13 mouse cellular contexts compared by ENCODE assay signal in genomic region chr8:109436056-109436455, GRCm38 (mm10). TPM values are rescaled to one million over a fixed set of nuclear protein-coding genes. Genes with fewer than 3 reads are reported as not detected.
DNase-seq lines count a peak whose midpoint lies in the region; ATAC-seq and TF ChIP-seq lines count a peak whose summit lies in the region.
"Had no signal": no experiment of that assay in that cellular context is flagged by ENCODE, and none has a peak within 500 bp of the region (broad histone marks: within the 10 kb centered on the region; RNA-seq: fewer than 3 reads in every experiment).

No protein-coding gene starts in this region.

- H3K9me3 ChIP-seq in lung, postnatal 0 days (ENCODE audit: low read length) = no peaks in the 10 kb centered on the region
- no peaks in the 10 kb centered on the region for H3K9me3 ChIP-seq in forebrain, embryonic 14.5 days (replicated peaks; ENCODE audit: control insufficient read depth, low read length)
- H3K9me3 ChIP-seq in hindbrain, postnatal 0 days (ENCODE audit: low read length) = no peaks in the 10 kb centered on the region
- H3K9me3 ChIP-seq in neural tube, embryonic 14.5 days (ENCODE audit: control insufficient read depth, low read length) = no peaks in the 10 kb centered on the region

- DNase-seq in lung, postnatal 0 days (ENCODE audit: low spot score) = no peak
- no peak for DNase-seq in lung, postnatal 36 days
- no peak for DNase-seq in forebrain, embryonic 14.5 days (ENCODE audit: low spot score)
- no peak for DNase-seq in hindbrain, postnatal 0 days (ENCODE audit: low spot score)
- DNase-seq in embryo, embryonic 10.5 days (ENCODE audit: low spot score) = no peak
- no peak for DNase-seq in gastrocnemius, postnatal 36 days
- DNase-seq: adrenal gland, adult 8-10 months; cerebellum, postnatal 36 days; gastrocnemius, postnatal 10 days; kidney, adult 18-20 months; thymus, postnatal 36 days had no signal

- H3K4me3 ChIP-seq in lung, postnatal 0 days (ENCODE audit: low read depth, low read length) = no peak overlapping the region
- no peak overlapping the region for H3K4me3 ChIP-seq in forebrain, embryonic 14.5 days (ENCODE audit: low read depth, low read length)
- no peak overlapping the region for H3K4me3 ChIP-seq in hindbrain, postnatal 0 days (ENCODE audit: low read length)
- H3K4me3 ChIP-seq in neural tube, embryonic 14.5 days (ENCODE audit: low read depth, low read length) = no peak overlapping the region

- peak overlapping the region; percentile 43; the same call in 1 of the 2 replicates for H3K4me2 ChIP-seq in lung, postnatal 0 days (replicated peaks; ENCODE audit: low read depth, low read length)
- H3K4me2 ChIP-seq in forebrain, embryonic 14.5 days (ENCODE audit: low read length) = no peak overlapping the region
- peak overlapping the region; percentile 62; the same call in 1 of the 2 replicates for H3K4me2 ChIP-seq in hindbrain, postnatal 0 days (ENCODE audit: low read depth, low read length)
- H3K4me2 ChIP-seq in neural tube, embryonic 14.5 days (ENCODE audit: low read depth, low read length) = peak overlapping the region; percentile 46; the same call in 1 of the 2 replicates

- no peaks in the 10 kb centered on the region for H3K4me1 ChIP-seq in lung, postnatal 0 days (ENCODE audit: insufficient read depth, low read depth, low read length)
- H3K4me1 ChIP-seq in forebrain, embryonic 14.5 days (ENCODE audit: control insufficient read depth, insufficient read depth, low read length) = peaks cover 5% of the 10 kb centered on the region; the same call in 1 of the 2 replicates
- H3K4me1 ChIP-seq in hindbrain, postnatal 0 days (ENCODE audit: insufficient read depth, low read length) = no peaks in the 10 kb centered on the region
- peaks cover 6% of the 10 kb centered on the region; the same call in 1 of the 2 replicates for H3K4me1 ChIP-seq in neural tube, embryonic 14.5 days (ENCODE audit: control insufficient read depth, insufficient read depth, low read length)

- TF ChIP-seq CTCF in lung, postnatal 0 days (IDR thresholded peaks at IDR 0.05) = no peak
- TF ChIP-seq CTCF in hindbrain, postnatal 0 days (IDR thresholded peaks at IDR 0.05; ENCODE audit: low read depth) = no peak

- H3K9ac ChIP-seq in lung, postnatal 0 days (replicated peaks; ENCODE audit: low read depth) = no peak overlapping the region
- H3K9ac ChIP-seq in forebrain, embryonic 14.5 days (ENCODE audit: low read length) = no peak overlapping the region; the same call in 1 of the 2 replicates
- H3K9ac ChIP-seq in hindbrain, postnatal 0 days (replicated peaks; ENCODE audit: low read length) = no peak overlapping the region
- H3K9ac ChIP-seq in neural tube, embryonic 14.5 days (replicated peaks; ENCODE audit: low read depth, low read length) = no peak overlapping the region
- H3K9ac ChIP-seq: liver, embryonic 14.5 days had no signal

- no peaks in the 10 kb centered on the region for H3K27me3 ChIP-seq in lung, postnatal 0 days (replicated peaks; ENCODE audit: insufficient read depth, low read length)
- no peaks in the 10 kb centered on the region for H3K27me3 ChIP-seq in forebrain, embryonic 14.5 days (replicated peaks; ENCODE audit: control insufficient read depth, insufficient read depth, low read length)
- no peaks in the 10 kb centered on the region for H3K27me3 ChIP-seq in hindbrain, postnatal 0 days (ENCODE audit: insufficient read depth, low read length)
- H3K27me3 ChIP-seq in neural tube, embryonic 14.5 days (ENCODE audit: control insufficient read depth, insufficient read depth, low read length) = no peaks in the 10 kb centered on the region

- no peak overlapping the region for H3K27ac ChIP-seq in lung, postnatal 0 days (ENCODE audit: low read length)
- peak overlapping the region; percentile 90 for H3K27ac ChIP-seq in forebrain, embryonic 14.5 days (ENCODE audit: low read depth, low read length)
- H3K27ac ChIP-seq in hindbrain, postnatal 0 days = peak overlapping the region; percentile 11; the same call in 1 of the 2 replicates
- H3K27ac ChIP-seq in neural tube, embryonic 14.5 days (ENCODE audit: low read depth, low read length) = peak overlapping the region; percentile 76
- H3K27ac ChIP-seq: liver, embryonic 14.5 days had no signal

- no peak for TF ChIP-seq EP300 in lung, postnatal 0 days (IDR thresholded peaks at IDR 0.05)

- intact Hi-C loops in gastrocnemius, postnatal 36 days (cut with DNase I) = no loop called here

- no peaks in the 10 kb centered on the region for H3K36me3 ChIP-seq in lung, postnatal 0 days (ENCODE audit: insufficient read depth, low read length)
- H3K36me3 ChIP-seq in forebrain, embryonic 14.5 days (ENCODE audit: control insufficient read depth, insufficient read depth, low read length) = no peaks in the 10 kb centered on the region
- no peaks in the 10 kb centered on the region for H3K36me3 ChIP-seq in hindbrain, postnatal 0 days (ENCODE audit: insufficient read depth, low read length)
- H3K36me3 ChIP-seq in neural tube, embryonic 14.5 days (ENCODE audit: control insufficient read depth, insufficient read depth, low read length) = no peaks in the 10 kb centered on the region

- WGBS in lung, postnatal 0 days = 89% methylated on average over 4 of the region's 4 CpGs
- 62% methylated on average over 4 of the region's 4 CpGs for WGBS in forebrain, embryonic 14.5 days
- WGBS in hindbrain, postnatal 0 days = 82% methylated on average over 4 of the region's 4 CpGs
- WGBS in neural tube, embryonic 14.5 days = 83% methylated on average over 4 of the region's 4 CpGs

- no peak for ATAC-seq in lung, postnatal 0 days
- ATAC-seq in forebrain, embryonic 14.5 days = peak; percentile 40; the same call in 1 of the 2 replicates
- no peak for ATAC-seq in hindbrain, postnatal 0 days
- ATAC-seq in neural tube, embryonic 14.5 days (ENCODE audit: low read depth) = no peak

RNA-seq across cellular contexts. Expression of gene Pmfbp1, which starts 57.8 kb away (rescaled TPM):
- not detected in 2 replicates for polyA plus RNA-seq in lung, postnatal 0 days (2015; fragmentation: Nextera tagmentation; extraction: Ambion mirVana)
- polyA plus RNA-seq in forebrain, embryonic 14.5 days (2014; fragmentation: Nextera tagmentation; extraction: Ambion mirVana) = 0.58 and 0.61 TPM in 2 replicates
- 2.0 and 2.9 TPM in 2 replicates for total RNA-seq in hindbrain, postnatal 0 days (2014; rRNA removed)
- 1.2 and 1.3 TPM in 2 replicates for polyA plus RNA-seq in hindbrain, postnatal 0 days (2015; fragmentation: Nextera tagmentation; extraction: Ambion mirVana)
- polyA plus RNA-seq in neural tube, embryonic 14.5 days (2014; fragmentation: Nextera tagmentation; extraction: Ambion mirVana) = 2.2 and 2.8 TPM in 2 replicates
- total RNA-seq in gastrocnemius, postnatal 36 days (2021) = not detected
- total RNA-seq: adrenal gland, adult 8-10 months; gastrocnemius, postnatal 10 days had no signal
- polyA plus RNA-seq: liver, embryonic 14.5 days had no signal
